Mouse (Mus musculus) heart, adult 2 months (tissue): Measurements from ENCODE around the gene Dennd2a. TPM values are rescaled to one million over a fixed set of nuclear protein-coding genes. Genes with fewer than 3 reads are reported as not detected.

ENCODE experiments used
- DNase-seq, 2 experiments: peaks; one replicate each; pipeline ENCODE4 v3.0.0; 2021
- H3K27ac ChIP-seq: fragments of 200-600 bp; 2 replicates; pipeline ENCODE4 v1.8.1; 2022
- H3K27me3 ChIP-seq: fragments of 200-500 bp; 2 replicates; pipeline ENCODE4 v1.6.1; 2012; ENCODE audit warnings: mild to moderate bottlenecking, low read length, inconsistent platforms, mixed read lengths; ENCODE audit not compliant: control insufficient read depth, insufficient read depth
- H3K36me3 ChIP-seq: fragments of 200-500 bp; 2 replicates; pipeline ENCODE4 v1.6.1; 2012; ENCODE audit warnings: low read length, inconsistent platforms; ENCODE audit not compliant: control insufficient read depth, insufficient read depth
- H3K4me1 ChIP-seq: fragments of 200-500 bp; 2 replicates; pipeline ENCODE4 v1.6.1; 2011; ENCODE audit warnings: low read length; ENCODE audit not compliant: control insufficient read depth, insufficient read depth
- H3K4me3 ChIP-seq: fragments of 200-600 bp; 2 replicates; pipeline ENCODE4 v1.8.1; 2022
- H3K79me2 ChIP-seq: fragments of 200-500 bp; replicated peaks from 2 replicates; pipeline ENCODE4 v1.6.1; 2012; ENCODE audit warnings: mild to moderate bottlenecking, inconsistent platforms, low read length, moderate library complexity, mixed read lengths; ENCODE audit not compliant: control insufficient read depth, insufficient read depth
- H3K9ac ChIP-seq: fragments of 200-500 bp; 2 replicates; pipeline ENCODE4 v1.6.1; 2012; ENCODE audit warnings: low read depth, mild to moderate bottlenecking, control low read depth, inconsistent platforms, low read length, mixed read lengths
- CTCF ChIP-seq: fragments of 200-600 bp; IDR thresholded peaks from 2 replicates; pipeline ENCODE4 v1.8.1; 2022; ENCODE audit warnings: antibody characterized with exemption, mild to moderate bottlenecking, moderate library complexity
- EP300 ChIP-seq: fragments of 200-500 bp; IDR thresholded peaks from 2 replicates; pipeline ENCODE4 v1.6.1; 2011; ENCODE audit warnings: low read depth, low read length, control low read depth; ENCODE audit not compliant: insufficient read depth
- POLR2A ChIP-seq: fragments of 200-500 bp; IDR thresholded peaks from 2 replicates; pipeline ENCODE4 v1.6.1; 2011; ENCODE audit warnings: mild to moderate bottlenecking, low read depth, low read length, control low read depth; ENCODE audit not compliant: insufficient read depth
- WGBS: fragments of 180-500 bp; shearing (Covaris S2); methylation state at CpG from one replicate; pipeline ENCODE4 v1.1.7; 2018; 5-methylcytosine and 5-hydroxymethylcytosine counted together
- intact Hi-C: fragments of 180-260 bp; cut with DNase I; formaldehyde crosslinking; loops from one replicate; pipeline ENCODE4 v1.15.1; 2025
- polyA plus RNA-seq: library from polyadenylated mRNA; depleted of rRNA; stranded (reverse); fragments of >200 nt; gene quantifications from 2 replicates; pipeline ENCODE4 v1.2.3, GENCODE M21; 2012
- total RNA-seq, 2 experiments: library from RNA; stranded (reverse); gene quantifications; 2 replicates each; pipeline ENCODE4 v1.2.3; 2021

Dennd2a gene
- total and polyA plus RNA-seq, 3 experiments = 5.6 to 6.6 (median 6.0) TPM

GRCm38 (mm10) chr6:39427276-39428003, 130.2 kb downstream of the Dennd2a start:
- H3K9ac ChIP-seq = no peak overlapping the region
- no peak overlapping the region for H3K4me3 ChIP-seq
- no peak overlapping the region for H3K27ac ChIP-seq
- H3K27me3 ChIP-seq = no peaks in the 10 kb centered on the region
- DNase-seq = no peak
- WGBS = 75% methylated on average over 4 of the region's 4 CpGs
- H3K4me1 ChIP-seq = no peaks in the 10 kb centered on the region
- no peaks in the 10 kb centered on the region for H3K79me2 ChIP-seq
- intact Hi-C loops = no loop called here
- TF ChIP-seq POLR2A (no peak), CTCF (no peak), EP300 (no peak)
- no peaks in the 10 kb centered on the region for H3K36me3 ChIP-seq

DNA sequence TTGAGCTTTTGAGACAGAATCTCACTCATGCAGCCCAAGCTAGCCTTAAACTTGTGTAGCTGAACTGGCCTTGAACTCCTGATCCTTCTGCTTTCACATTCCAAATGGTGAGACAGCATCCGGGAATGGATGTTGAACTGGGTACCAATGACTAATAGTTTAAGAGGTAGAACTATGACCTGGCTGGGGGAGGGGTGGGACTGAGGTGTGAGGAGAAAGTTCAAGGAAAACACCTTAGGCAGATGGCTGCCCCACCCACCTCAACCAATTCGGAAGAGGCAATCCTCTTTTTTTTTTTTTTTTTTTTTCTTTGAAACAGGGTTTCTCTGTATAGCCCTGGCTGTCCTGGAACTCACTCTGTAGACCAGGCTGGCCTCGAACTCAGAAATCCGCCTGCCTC, 130.9 kb downstream of the Dennd2a start:
- intact Hi-C loops = no loop called here
- Histone ChIP-seq H3K4me3 (no peak overlapping the region), H3K36me3 (no peaks in the 10 kb centered on the region), H3K27ac (no peak overlapping the region), H3K4me1 (no peaks in the 10 kb centered on the region), H3K27me3 (no peaks in the 10 kb centered on the region), H3K79me2 (no peaks in the 10 kb centered on the region), H3K9ac (no peak overlapping the region)
- TF ChIP-seq CTCF = no peak
- no peak for TF ChIP-seq POLR2A
- no peak for TF ChIP-seq EP300
- WGBS = 84% methylated on average over 4 of the region's 4 CpGs
- DNase-seq = no peak

GRCm38 (mm10) chr6:39425181-39425580, 132.5 kb downstream of the Dennd2a start:
- no peak overlapping the region for H3K9ac ChIP-seq
- no peaks in the 10 kb centered on the region for H3K79me2 ChIP-seq
- no peak overlapping the region for H3K4me3 ChIP-seq
- 70% methylated on average over 2 of the region's 2 CpGs for WGBS
- intact Hi-C loops = no loop called here
- H3K36me3 ChIP-seq = no peaks in the 10 kb centered on the region
- peaks cover 1% of the 10 kb centered on the region; the same call in 1 of the 2 replicates for H3K4me1 ChIP-seq
- no peaks in the 10 kb centered on the region for H3K27me3 ChIP-seq
- no peak overlapping the region for H3K27ac ChIP-seq
- TF ChIP-seq POLR2A = no peak
- no peak for TF ChIP-seq EP300
- no peak for TF ChIP-seq CTCF
- no peak for DNase-seq

- intact Hi-C loops = no loop called here
- WGBS = 82% methylated on average over 7 of the region's 7 CpGs
Measured at GRCm38 (mm10) chr6:39423686-39424085, 134.0 kb downstream of the Dennd2a start.

DNA sequence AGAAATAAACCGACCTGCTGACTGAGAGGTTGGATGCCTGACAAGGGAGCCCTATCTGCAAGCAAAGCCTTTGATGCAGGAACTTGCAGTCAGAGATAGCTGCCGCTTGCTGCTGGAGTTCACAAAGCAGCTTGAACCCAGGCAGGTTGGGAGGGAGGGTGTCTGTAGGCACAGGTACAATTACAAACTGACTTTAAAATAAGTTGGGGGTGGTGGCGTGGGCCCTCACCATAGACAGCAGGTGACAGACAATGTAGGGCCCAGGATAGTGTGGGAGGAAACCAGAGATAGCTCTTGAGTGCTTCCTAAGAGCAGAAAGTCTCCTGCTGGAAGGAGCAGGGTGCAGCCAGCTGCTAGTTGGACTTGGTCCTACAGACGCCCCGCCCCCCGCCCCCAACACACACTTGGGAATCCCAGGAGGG, 134.5 kb downstream of the Dennd2a start:
- Histone ChIP-seq H3K27me3 (no peaks in the 10 kb centered on the region), H3K36me3 (no peaks in the 10 kb centered on the region), H3K4me1 (peaks cover 1% of the 10 kb centered on the region; the same call in 1 of the 2 replicates), H3K9ac (no peak overlapping the region), H3K4me3 (no peak overlapping the region), H3K27ac (no peak overlapping the region), H3K79me2 (peaks cover 4% of the 10 kb centered on the region; the same call in 1 of the 2 replicates)
- TF ChIP-seq EP300 (no peak), POLR2A (no peak), CTCF (no peak)
- intact Hi-C loops = no loop called here
- 36% methylated on average over 6 of the region's 6 CpGs for WGBS
- DNase-seq = no peak

More at GRCm38 (mm10) chr6:39423686-39424085, 134.0 kb downstream of the Dennd2a start:
- H3K9ac ChIP-seq = no peak overlapping the region
- TF ChIP-seq POLR2A (no peak), CTCF (no peak), EP300 (no peak)
- H3K27me3 ChIP-seq = no peaks in the 10 kb centered on the region
- peaks cover 4% of the 10 kb centered on the region; the same call in 1 of the 2 replicates for H3K79me2 ChIP-seq
- H3K4me1 ChIP-seq = peaks cover 1% of the 10 kb centered on the region; the same call in 1 of the 2 replicates
- H3K4me3 ChIP-seq = no peak overlapping the region
- no peak overlapping the region for H3K27ac ChIP-seq
- no peaks in the 10 kb centered on the region for H3K36me3 ChIP-seq
- DNase-seq = no peak

DNA sequence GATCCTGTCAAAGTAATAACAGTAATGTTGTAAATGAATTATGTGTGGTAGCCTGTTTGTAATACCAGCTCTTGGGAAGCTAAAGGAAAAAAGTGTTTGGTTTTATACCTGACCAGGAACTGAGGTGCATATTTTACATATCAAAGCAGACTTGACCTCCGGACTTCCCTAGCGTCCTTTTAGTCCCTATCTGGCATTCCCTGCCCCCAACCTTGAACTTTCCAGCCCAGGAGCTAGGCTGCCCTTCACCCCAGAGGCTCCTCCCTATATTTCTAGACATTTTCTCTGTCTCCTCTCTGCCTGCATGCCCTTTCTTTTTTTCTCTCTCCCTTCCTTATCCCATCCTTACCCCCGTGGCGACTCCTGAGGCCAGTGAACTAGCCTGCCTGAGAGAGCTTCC, 136.8 kb downstream of the Dennd2a start:
- peaks cover 1% of the 10 kb centered on the region; the same call in 1 of the 2 replicates for H3K4me1 ChIP-seq
- WGBS = 53% methylated on average over 4 of the region's 4 CpGs
- H3K79me2 ChIP-seq = peaks cover 4% of the 10 kb centered on the region; the same call in 1 of the 2 replicates
- no peak overlapping the region for H3K4me3 ChIP-seq
- intact Hi-C loops = no loop called here
- no peaks in the 10 kb centered on the region for H3K36me3 ChIP-seq
- H3K27me3 ChIP-seq = no peaks in the 10 kb centered on the region
- H3K27ac ChIP-seq = no peak overlapping the region
- DNase-seq = no peak
- H3K9ac ChIP-seq = no peak overlapping the region
- TF ChIP-seq EP300 (no peak), POLR2A (no peak), CTCF (no peak)
